Mouse (Mus musculus) layer of hippocampus, adult 9-11 months (tissue): ENCODE measurements around the gene Leprot.
A peak's percentile ranks its signal among the peaks of the same experiment; 100 is the strongest.

Experiments
- DNase-seq: peaks from one replicate; pipeline ENCODE4 v3.0.0; 2022

Leprot gene

DNA sequence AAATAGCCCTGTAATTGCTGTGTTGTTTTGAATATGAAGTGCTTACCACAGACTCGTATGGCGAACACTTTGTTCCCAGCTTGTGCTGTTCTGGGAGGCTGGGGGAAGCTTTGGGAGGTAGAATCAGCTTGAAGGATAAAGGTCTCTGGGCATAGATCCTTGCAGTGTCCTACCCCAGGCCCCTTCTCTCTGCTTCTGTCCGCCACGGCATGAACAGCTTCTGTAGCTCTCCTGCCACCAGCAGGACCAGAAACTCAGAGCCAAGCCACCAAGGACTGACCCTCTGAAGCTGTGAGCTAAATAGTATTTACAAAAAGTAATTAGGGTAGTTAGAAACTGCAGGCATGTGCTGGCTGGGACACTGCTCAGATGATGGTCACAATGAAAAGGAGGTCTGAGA is 17.2 kb downstream of the Leprot start:
- DNase-seq = no peak

DNA sequence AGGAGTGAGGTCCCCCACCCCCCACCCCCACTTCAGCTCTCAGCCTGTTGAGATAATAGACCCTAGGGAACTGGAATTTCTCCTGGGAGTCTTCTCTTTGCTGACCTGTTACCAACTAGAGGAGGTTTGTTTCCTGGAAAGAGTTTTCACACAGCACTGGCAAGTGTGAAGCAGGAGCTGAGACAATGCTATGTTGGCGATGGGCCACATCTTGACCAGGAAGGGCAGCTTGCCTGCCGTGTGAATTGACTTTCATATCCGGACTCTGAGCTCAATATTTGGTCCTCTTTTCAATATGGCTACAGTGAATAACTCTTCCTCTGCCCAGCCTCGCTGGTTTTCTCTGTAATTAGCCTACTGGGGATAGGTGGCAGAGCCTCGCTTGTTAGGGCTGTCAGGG is 21.6 kb downstream of the Leprot start:
- DNase-seq = no peak

GRCm38 (mm10) chr4:101669811-101670210 is 22.3 kb downstream of the Leprot start:
- DNase-seq = no peak

DNA sequence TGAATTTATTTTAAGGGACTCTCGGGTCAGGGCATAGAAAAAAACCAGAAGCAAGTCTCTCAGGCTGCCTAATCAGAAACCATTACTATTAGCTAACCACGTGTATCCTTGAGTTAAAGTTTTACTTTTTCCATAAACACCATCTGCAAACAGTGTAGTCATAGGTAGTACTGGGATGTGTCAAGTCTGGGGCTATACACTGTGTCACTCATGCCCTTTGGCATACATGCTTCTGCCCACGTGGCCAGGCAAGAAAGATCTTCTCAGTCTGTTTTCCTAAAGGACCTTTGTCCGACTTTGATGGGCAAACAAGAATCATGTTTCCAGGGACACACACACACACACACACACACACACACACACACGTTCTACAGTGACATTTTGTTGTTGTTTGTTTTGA is 27.3 kb downstream of the Leprot start:
- no peak for DNase-seq

GRCm38 (mm10) chr4:101675726-101676125 is 28.2 kb downstream of the Leprot start:
- no peak for DNase-seq

GRCm38 (mm10) chr4:101682620-101683019 is 35.1 kb downstream of the Leprot start:
- no peak for DNase-seq

- no peak for DNase-seq
These were observed 35.6 kb downstream of the Leprot start for GRCm38 (mm10) chr4:101683086-101683485.

- no peak for DNase-seq
These were observed 37.3 kb downstream of the Leprot start for GRCm38 (mm10) chr4:101684821-101685220.

DNA sequence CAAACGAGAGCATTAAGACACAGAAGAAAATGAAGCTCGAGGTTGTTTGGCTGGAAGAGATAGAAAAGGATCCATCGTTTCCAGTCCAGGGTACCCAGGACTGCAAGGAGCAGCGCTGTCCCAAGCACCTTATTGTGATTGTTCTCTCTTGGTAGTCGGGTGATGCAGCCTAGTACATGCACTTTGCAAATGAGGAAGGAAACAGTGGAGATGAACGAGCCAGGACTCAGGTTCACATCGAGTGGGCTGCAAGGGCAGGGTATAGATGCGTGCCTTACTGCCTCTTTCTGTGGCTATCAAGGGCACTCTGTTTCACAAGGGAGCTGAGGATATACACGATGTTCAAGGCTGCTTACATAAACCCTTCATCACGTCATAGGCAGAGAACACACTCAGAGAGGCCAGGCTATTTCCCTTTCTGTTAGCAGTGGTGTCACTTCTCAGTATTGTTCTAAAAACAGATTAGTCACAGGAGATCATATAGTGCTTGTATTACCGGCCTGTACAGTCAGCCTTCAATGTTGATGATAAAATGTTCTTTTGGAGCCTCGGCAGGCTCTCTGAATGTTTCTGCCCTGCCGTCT is 38.8 kb downstream of the Leprot start:
- no peak for DNase-seq

DNA sequence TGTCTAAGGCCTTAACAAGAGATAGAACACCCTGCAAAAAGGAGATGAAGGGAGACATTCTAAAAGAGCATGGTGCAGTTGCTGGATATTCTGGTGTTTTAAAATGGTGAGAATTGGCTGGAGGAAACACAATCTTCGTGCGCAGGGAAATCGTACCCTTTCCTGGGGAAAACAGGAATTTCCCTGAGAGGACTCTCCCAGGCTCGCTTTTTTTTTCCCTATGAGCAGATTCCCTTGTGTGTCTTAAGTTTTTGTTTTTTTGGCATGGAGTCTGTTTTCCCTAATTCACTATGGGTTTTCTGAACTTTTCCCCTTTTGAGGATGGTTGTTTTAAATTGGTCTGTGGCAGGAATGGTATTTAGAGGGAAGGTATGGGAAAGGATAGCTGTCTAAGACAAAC is 41.7 kb downstream of the Leprot start:
- no peak for DNase-seq

GRCm38 (mm10) chr4:101689645-101690044 is 42.1 kb downstream of the Leprot start:
- DNase-seq = no peak

DNA sequence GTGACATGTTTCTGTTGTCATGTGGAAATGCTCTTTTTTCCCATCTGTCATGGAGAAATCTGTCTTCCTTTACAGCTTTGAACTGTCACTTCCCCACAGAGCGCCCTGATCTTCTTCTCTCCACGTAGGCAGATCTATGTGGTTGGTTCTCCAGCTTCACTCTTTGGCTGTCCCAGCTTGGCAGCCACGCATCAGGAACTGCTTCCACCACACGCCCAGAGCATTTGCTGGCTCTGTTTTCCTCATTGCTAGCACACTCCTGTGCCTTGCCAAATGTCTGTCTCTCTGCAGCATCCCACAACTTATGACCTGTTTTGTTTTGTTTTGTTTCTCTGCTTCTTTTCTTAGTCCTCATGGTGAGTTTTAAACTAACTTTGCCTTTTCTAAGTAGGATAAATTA is 45.4 kb downstream of the Leprot start:
- DNase-seq = peak; percentile 61

DNA sequence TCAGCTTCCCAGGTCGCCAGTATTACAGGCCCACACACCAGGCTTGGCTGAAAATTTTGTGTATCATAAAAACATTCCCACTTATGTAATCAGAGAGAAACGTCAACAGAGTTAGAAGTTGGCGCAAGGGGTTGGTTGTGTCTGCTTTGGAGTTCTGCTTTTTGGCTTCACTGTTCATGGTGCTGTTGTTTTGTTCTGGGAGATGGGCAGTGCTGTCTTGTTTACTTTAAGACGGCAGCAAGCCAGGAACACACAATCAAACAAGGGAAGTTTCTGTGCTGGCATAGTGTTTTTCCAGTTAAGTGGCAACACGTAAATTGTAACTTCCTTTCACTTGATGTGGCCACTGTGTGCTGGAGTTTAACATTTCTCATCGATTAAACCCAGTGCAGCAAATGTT is 47.0 kb downstream of the Leprot start:
- DNase-seq = no peak

GRCm38 (mm10) chr4:101697236-101697635 is 49.7 kb downstream of the Leprot start:
- DNase-seq = no peak

GRCm38 (mm10) chr4:101699423-101699822 is 51.9 kb downstream of the Leprot start:
- DNase-seq = no peak

DNA sequence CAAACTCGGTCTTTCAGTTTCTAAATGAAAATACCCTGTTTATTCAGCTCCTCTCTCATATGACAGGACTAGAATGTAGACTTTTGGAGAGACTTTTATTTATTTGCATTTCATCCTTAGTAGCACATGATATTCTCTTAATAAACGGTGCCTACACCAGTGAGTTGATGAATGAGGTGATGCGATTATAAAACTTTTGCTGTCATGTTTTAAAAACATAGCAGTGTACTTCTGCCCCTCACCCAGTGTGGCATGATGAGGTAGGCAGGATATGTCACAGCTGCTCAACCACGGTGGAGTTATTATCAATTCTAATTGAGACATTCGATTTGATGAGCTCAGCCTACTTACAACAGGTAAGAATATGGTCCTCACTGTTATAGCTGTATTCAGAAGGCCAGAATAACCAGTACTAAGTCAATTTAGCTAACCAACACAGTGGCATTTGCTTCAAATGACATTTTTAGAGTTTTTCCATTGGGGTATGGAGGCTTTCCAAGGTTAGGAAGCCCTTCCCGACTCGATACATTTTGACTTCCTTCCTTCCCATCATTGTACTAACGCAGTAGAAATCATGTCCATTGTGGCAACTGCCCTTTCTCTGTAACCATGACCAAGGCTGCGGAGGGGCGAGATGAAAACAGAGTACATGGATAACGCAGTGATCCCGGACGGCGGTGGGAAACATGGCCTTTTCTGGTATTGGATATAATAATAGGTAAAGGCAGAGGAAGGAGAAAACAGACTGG is 53.5 kb downstream of the Leprot start:
- DNase-seq = no peak

DNA sequence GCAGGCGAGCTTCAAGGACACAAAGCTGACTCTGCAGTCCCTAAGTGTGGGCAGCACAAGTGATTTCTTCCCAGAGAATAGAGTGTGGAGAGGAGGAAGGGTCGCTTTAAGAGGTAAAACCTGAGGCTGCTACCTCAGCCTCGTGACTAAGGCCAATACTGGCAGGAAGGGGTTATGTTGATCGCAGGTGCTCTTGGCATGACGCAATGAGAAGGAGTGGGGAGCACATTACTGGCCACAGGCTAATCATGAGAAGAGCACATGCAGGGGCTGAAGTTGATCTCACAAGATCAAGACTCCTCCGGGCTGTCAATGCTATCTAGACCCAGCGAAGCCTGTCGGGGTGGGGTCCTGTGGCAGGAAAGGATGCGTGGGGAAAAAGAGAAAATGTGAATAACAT is 57.8 kb downstream of the Leprot start:
- DNase-seq = no peak

- no peak for DNase-seq
These were observed 59.7 kb downstream of the Leprot start for GRCm38 (mm10) chr4:101707234-101707633.

DNA sequence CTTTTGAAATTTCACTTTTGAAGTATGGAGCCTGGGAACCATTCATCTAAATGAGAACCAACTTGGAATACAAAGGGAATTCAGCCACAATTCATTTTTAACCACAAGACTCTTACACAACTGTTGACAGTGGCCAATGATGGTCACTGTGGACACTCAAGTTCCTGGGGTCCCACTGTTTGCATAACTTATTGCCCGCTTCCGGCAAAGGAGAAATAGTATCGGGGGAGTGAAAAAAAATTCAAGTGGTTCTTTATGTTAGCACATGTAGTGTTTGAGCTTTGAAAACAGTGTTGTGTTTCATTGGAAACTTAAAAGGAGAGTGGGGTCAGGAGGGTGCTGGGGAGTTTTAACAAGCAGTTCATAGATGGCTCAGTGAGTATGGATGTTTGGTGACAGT is 60.4 kb downstream of the Leprot start:
- DNase-seq = no peak
